Mouse (Mus musculus) urinary bladder, postnatal 4 days (tissue): ENCODE results near the gene Aldh1l2.

Experiments
- DNase-seq, 2 experiments: peaks; one replicate each; pipeline ENCODE4 v3.0.0; 2021 to 2022; ENCODE audit warnings: low spot score in 2 of 2

Gene Aldh1l2

DNA sequence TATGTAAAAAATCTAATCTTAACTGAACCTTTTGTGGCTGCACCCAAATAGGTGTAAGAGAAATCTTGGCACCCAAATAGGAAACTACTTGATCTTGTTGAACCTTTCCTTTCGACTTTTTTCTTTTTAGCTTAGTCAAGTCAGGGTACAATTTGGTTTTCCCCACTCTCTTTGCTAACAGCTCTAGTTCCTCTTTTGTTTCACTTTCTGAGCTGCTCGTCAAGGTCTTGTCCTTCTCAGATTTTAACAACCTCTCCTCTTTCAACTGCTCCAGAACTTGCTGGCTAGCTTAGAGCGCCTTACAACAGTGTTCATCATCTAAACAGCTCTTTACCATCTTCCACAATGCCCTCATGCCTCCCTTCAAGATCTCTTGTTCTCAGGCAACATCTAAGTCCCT, 76.4 kb downstream of the Aldh1l2 start:
- DNase-seq = no peak

DNA sequence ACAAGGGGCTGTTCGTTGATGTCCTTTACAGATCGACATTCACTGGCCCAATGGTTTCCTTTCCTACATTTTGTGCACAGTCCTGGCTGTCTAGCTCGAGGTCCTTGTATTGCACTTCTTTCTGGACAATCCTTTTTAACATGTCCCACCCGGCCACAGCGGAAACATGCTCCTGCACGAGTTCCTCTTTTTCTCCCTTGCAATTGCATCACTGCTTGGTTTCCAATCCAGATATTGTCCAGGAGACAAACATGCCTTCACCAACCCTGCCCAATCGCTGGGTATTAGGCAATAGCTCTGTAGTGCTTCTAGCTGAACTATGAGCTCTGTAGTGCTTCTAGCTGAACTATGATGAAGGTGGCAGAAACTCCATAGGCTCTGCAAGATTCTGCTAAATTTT, 85.4 kb downstream of the Aldh1l2 start:
- DNase-seq = no peak
